Mouse (Mus musculus) ES-CJ7 (cell line): ENCODE data around the gene Lmod2.

Experiments used
- DNase-seq: peaks from one replicate; pipeline ENCODE4 v3.0.0; 2011; ENCODE audit warnings: low read depth, low spot score

Lmod2 gene

DNA sequence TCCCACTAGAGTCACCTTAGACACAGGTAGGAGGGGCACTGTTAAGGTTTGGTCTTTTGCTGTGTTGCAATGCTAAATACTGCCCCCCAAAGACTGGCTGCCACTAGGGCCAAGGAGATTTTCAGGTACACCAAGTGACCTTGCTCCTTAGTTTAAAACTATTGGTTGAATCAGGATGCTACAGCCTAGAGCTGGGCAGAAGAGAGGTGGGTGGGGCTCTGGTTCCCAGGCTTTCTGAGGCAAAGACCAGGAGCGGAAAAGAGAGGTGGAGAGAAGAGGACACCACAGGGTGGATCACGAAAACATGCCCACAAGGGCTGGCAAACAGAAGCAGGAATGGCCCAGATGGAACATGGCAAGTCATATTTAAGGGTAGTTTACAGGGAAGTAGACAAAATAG, 44.6 kb downstream of the Lmod2 start:
- no peak for DNase-seq

DNA sequence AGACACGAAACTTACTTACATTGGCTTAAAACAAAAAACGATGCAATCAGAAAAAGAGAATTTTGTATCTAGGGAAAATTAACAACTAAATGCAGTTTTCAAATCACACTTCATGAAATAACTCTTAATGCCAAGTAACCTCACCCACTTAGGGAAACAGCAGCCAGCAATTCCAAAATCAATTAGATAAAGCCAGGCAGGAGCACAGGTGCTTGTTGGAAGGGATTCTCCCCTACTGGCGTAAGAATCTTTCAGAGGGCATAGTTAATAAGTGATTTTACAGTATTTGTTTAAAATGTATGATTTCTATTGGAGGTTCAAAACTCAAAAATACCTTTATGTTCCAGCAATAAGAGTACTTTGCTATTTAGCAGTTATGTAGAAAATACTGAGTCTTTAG, 45.4 kb downstream of the Lmod2 start:
- DNase-seq, result no peak

DNA sequence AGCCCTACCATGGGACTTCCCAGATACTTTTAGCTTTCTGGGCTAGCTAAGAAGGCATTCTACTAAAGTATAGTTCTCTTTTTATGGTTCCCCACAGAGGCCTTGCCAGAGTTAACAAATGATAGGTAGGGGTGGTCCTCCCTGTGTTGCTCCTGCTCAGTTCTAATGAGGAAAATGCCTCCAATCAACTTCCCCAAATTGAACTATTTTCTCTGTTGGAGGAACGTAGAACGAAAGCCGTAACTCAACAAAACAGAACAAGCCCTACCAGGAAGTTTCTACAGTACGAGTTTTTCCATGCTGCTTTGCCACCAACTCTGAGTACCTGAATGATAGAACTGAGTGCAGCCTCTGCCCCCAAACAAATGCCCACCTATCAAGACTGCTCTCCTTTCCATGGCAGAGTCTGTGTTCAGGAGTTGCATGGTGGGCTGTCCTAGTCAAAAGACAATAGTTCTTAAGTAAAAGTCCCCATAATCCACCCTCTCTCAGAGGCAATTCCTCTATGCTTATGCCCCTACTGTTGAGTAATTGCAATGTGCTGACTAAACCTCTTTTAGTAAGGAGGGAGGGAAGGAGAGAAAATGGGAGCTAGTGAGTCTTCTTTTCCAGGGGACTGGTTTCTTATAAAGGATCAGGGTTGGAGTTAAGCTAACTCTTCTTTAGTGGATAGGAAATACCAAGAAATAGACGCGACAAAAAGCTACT, 47.9 kb downstream of the Lmod2 start:
- DNase-seq, result no peak

DNA sequence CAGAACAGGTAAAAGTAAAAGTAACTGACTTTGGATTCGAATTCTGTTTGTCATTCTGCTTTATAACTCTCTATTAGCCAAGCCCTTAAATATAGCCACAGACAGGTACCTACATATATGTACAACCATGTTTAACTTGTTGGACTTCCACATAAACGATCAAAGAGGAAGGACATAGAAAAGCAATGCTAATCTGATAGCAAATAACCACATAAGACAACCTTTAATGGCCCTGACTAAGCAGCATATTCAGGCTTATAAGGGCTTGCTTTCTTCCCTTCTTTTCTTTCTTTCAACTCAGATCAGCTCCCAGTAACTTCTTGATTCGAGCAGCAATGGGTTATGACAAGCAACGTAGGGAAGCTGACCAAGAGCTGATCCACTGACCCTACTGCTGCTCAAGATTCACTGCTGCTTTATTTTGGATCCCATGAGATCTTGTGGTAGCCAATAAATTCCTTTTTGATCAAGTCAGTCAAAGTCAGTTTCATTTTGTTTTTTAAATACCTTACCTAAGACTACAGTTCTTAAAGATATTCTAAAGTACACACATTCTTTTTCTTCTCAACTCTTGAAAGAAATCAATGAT, 49.6 kb downstream of the Lmod2 start:
- DNase-seq, result no peak

DNA sequence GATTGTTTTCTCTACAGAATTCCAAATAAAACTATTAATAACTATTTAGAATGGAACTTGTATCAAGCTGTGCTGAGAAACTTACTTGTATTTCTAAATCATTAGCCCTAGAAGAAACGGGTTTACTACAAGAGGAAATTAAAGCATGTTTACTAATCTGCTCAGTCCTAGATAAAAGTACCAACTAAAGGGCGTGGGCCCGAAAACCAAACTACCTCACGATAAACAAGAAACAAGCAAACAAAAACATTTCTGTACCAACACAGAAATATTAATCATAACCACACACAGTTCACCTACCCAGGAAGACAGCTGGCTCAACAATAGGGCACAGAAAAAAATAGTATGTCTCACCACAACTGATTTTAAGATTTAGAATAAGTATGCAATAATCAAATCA, 50.8 kb downstream of the Lmod2 start:
- no peak for DNase-seq

DNA sequence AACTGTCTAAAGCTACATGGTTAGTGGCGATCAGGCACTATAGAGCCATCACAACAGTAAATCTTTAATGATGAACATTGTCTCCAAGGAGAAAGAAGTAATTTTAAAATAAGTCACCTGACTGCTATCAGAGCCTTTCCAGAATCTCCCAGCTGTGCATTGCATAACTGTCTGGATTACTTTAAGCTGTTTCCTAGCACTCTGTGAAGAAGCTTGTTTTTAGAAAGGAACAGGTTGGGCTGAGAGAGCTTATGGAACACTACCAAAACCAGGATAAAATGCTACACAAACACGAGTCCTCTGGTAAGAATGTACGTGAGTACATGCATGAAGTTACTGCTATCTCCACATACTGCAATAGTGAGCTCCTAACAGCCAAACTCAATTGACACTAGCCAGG, 53.2 kb downstream of the Lmod2 start:
- DNase-seq, result no peak

DNA sequence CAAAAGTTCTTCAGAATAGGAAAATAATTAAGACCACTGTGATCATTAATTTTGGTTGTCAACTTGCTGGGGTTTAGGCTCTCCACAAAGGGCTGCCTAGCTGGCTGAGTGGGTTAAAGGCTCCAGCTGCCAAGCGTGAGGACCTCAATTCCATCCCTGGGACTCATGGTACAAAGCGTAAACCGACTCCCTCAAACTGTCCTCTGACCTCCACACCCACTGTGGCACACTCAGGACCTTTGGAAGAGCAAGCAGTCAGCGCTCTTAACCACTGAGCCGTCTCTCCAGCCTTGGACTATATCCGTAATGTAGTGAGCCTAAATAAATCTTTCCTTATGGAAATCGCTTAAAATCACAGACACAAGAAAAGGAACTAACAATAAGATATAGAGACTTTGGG, 54.0 kb downstream of the Lmod2 start:
- DNase-seq, result no peak
